Mouse (Mus musculus) liver, embryonic 14.5 days (tissue): Measurements from ENCODE around the gene Adam22. TPM values are rescaled to one million over a fixed set of nuclear protein-coding genes. Genes with fewer than 3 reads are reported as not detected.

ENCODE experiments used
- ATAC-seq: fragments of 200-750 bp; cut with Nextera tagmentation; 2 replicates; pipeline ENCODE4 v1.8.0; 2017; ENCODE audit warnings: moderate number of reproducible peaks, mild to moderate bottlenecking, moderate library complexity; ENCODE audit not compliant: insufficient read depth
- DNase-seq, 3 experiments: peaks; one replicate each; pipeline ENCODE4 v3.0.0-alpha.2; 2012 to 2013; ENCODE audit warnings: low read depth in 3 of 3, low spot score in 3 of 3
- H3K27ac ChIP-seq: fragments of 300-500 bp; sonication (generic); 2 replicates; pipeline ENCODE4 v1.5.1; 2014; ENCODE audit warnings: moderate library complexity, mild to moderate bottlenecking, control low read depth, inconsistent platforms
- H3K27me3 ChIP-seq: fragments of 300-500 bp; sonication (generic); 2 replicates; pipeline ENCODE4 v1.6.1; 2014; ENCODE audit warnings: mild to moderate bottlenecking, low read length, moderate library complexity; ENCODE audit not compliant: control insufficient read depth, insufficient read depth
- H3K36me3 ChIP-seq: fragments of 300-500 bp; sonication (generic); replicated peaks from 2 replicates; pipeline ENCODE4 v1.6.1; 2014; ENCODE audit warnings: low read depth; ENCODE audit not compliant: control insufficient read depth, insufficient read depth
- H3K4me1 ChIP-seq, 2 experiments: fragments of 200-500 bp in 1 of 2; fragments of 300-500 bp in 1 of 2; sonication (generic) in 1 of 2; replicated peaks; 2 replicates each; pipeline ENCODE4 v1.6.1; 2012 to 2014; ENCODE audit warnings: antibody characterized with exemption in 1 of 2, inconsistent platforms in 1 of 2, low read length in 1 of 2; ENCODE audit not compliant: control insufficient read depth in 2 of 2, insufficient read depth in 2 of 2
- H3K4me2 ChIP-seq: fragments of 300-500 bp; sonication (generic); 2 replicates; pipeline ENCODE4 v1.6.1; 2014; ENCODE audit warnings: low read depth, mild to moderate bottlenecking, control low read depth, moderate library complexity
- H3K4me3 ChIP-seq, 2 experiments: fragments of 200-500 bp in 1 of 2; fragments of 300-500 bp in 1 of 2; sonication (generic) in 1 of 2; 2 replicates each; pipeline ENCODE4 v1.5.1; 2012 to 2014; ENCODE audit warnings: low read depth in 2 of 2, low read length in 2 of 2, mild to moderate bottlenecking in 2 of 2, control low read depth in 1 of 2, inconsistent platforms in 1 of 2, moderate library complexity in 1 of 2; ENCODE audit not compliant: insufficient read depth in 1 of 2
- H3K9ac ChIP-seq: fragments of 300-500 bp; sonication (generic); replicated peaks from 2 replicates; pipeline ENCODE4 v1.6.1; 2014; ENCODE audit warnings: mild to moderate bottlenecking, control low read depth, moderate library complexity
- H3K9me3 ChIP-seq: fragments of 300-500 bp; sonication (generic); 2 replicates; pipeline ENCODE4 v1.6.1; 2016; ENCODE audit warnings: low read length, mixed read lengths; ENCODE audit not compliant: control insufficient read depth
- CTCF ChIP-seq: IDR thresholded peaks from 2 replicates; pipeline ENCODE4 v1.5.1; 2016; ENCODE audit warnings: antibody characterized with exemption, low read depth, control low read depth
- EP300 ChIP-seq: IDR thresholded peaks from 2 replicates; pipeline ENCODE4 v1.6.1; 2016; ENCODE audit warnings: antibody characterized with exemption, low read depth
- WGBS: fragments of 180-500 bp; shearing (Covaris S2); extraction: QIAGEN DNeasy Blood & Tissue Kit; methylation state at CpG from one replicate; pipeline ENCODE4 v1.1.7; 2014; ENCODE audit not compliant: insufficient replicate concordance; 5-methylcytosine and 5-hydroxymethylcytosine counted together
- polyA plus RNA-seq, 2 experiments: library from polyadenylated mRNA; depleted of rRNA in 1 of 2; stranded (reverse) in 1 of 2; unstranded in 1 of 2; fragments of >200 nt; fragmentation: Nextera tagmentation in 1 of 2; extraction: Ambion mirVana in 1 of 2; gene quantifications; 2 replicates each; pipeline versions ENCODE4 v1.2.1 to v1.2.3; 2012 to 2014

The Adam22 gene
- polyA plus RNA-seq, 2 experiments, result 0.13 to 0.25 TPM

DNA sequence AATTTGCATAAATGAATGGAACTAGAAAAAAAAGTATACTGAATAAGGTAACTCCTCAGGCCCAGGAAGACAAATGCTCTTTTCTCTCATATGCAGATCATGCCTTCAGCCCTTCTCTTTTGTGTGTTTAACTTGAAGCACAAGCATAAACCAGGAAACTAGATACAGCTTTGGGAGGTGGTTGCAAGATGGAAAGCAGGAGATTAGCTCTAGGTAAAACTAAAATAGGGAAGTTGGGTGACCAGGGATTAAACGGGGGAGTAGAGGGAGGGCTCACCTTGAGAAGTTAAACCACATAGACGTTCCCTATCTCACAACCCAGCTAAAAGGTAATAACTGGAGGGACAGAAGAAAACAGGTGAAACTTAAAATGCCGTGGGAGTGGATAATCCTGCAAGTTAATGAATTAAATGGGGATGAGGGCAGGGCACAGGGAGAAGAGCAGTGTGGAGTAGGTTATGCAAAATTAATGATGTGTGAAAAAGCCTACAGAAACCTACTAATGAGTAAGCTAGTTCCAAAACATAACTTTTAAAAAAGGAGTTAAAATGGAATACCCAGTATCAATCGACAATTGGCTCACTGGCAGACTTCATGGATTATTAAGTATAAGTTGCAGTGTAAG lies 40.2 kb downstream of the Adam22 start:
- 38% methylated on average over 4 of the region's 4 CpGs for WGBS
- ATAC-seq (no peak), DNase-seq (no peak)
- Histone ChIP-seq H3K9ac (no peak overlapping the region), H3K27me3 (no peaks in the 10 kb centered on the region), H3K36me3 (no peaks in the 10 kb centered on the region), H3K4me2 (no peak overlapping the region), H3K4me1 (no peaks in the 10 kb centered on the region), H3K27ac (no peak overlapping the region), H3K4me3 (no peak overlapping the region), H3K9me3 (no peaks in the 10 kb centered on the region)
- TF ChIP-seq EP300 (no peak), CTCF (no peak)

- no peak for DNase-seq
- no peak overlapping the region for H3K4me2 ChIP-seq
- TF ChIP-seq CTCF (no peak), EP300 (no peak)
- ATAC-seq, result no peak
- H3K9me3 ChIP-seq, result no peaks in the 10 kb centered on the region
- no peaks in the 10 kb centered on the region for H3K4me1 ChIP-seq
- no peaks in the 10 kb centered on the region for H3K36me3 ChIP-seq
- no peaks in the 10 kb centered on the region for H3K27me3 ChIP-seq
- 56% methylated on average over 5 of the region's 5 CpGs for WGBS
- no peak overlapping the region for H3K9ac ChIP-seq
- H3K4me3 ChIP-seq, result no peak overlapping the region
- H3K27ac ChIP-seq, result no peak overlapping the region
These were observed 41.3 kb downstream of the Adam22 start for GRCm38 (mm10) chr5:8326671-8327070.

DNA sequence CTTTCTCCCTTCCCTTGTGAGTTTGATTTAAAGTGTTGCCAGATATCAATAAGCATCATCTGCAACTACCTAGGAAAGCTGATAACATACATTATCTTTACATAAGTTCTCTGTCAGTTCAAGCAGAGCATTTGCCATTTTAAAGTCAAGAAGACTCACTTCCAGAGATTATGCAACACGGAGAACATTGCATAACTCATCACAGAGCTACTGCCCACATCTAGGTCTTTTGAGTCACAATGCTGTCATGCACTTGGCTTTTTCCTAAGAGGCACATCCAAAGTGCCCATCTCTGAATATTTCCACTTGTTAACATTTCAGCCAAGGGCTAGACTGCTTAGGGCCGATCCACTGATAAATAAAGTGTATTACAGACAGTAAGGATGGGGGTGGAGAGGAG lies 55.6 kb downstream of the Adam22 start:
- Histone ChIP-seq H3K27me3 (no peaks in the 10 kb centered on the region), H3K4me3 (no peak overlapping the region), H3K9ac (no peak overlapping the region), H3K27ac (no peak overlapping the region), H3K36me3 (no peaks in the 10 kb centered on the region), H3K9me3 (no peaks in the 10 kb centered on the region), H3K4me1 (no peaks in the 10 kb centered on the region), H3K4me2 (no peak overlapping the region)
- ATAC-seq, result no peak
- no peak for DNase-seq
- 58% methylated on average over 2 of the region's 2 CpGs for WGBS
- TF ChIP-seq EP300 (no peak), CTCF (no peak)

- WGBS, result 62% methylated on average over 4 of the region's 4 CpGs
- H3K9me3 ChIP-seq, result no peaks in the 10 kb centered on the region
These were observed 57.1 kb downstream of the Adam22 start for GRCm38 (mm10) chr5:8310907-8311306.

GRCm38 (mm10) chr5:8297719-8298419 lies 70.1 kb downstream of the Adam22 start:
- WGBS, result 61% methylated on average over 10 of the region's 10 CpGs
- Histone ChIP-seq H3K4me1 (no peaks in the 10 kb centered on the region), H3K9me3 (no peaks in the 10 kb centered on the region), H3K27me3 (no peaks in the 10 kb centered on the region), H3K27ac (no peak overlapping the region), H3K4me2 (no peak overlapping the region), H3K4me3 (no peak overlapping the region), H3K9ac (no peak overlapping the region), H3K36me3 (no peaks in the 10 kb centered on the region)
- no peak for ATAC-seq
- no peak for TF ChIP-seq EP300
- no peak for TF ChIP-seq CTCF
- DNase-seq, result no peak

More at GRCm38 (mm10) chr5:8310907-8311306, 57.1 kb downstream of the Adam22 start:
- no peak overlapping the region for H3K4me2 ChIP-seq
- ATAC-seq (no peak), DNase-seq (no peak)
- H3K4me3 ChIP-seq, result no peak overlapping the region
- no peaks in the 10 kb centered on the region for H3K36me3 ChIP-seq
- H3K4me1 ChIP-seq, result no peaks in the 10 kb centered on the region
- TF ChIP-seq CTCF (no peak), EP300 (no peak)
- H3K9ac ChIP-seq, result no peak overlapping the region
- no peak overlapping the region for H3K27ac ChIP-seq
- H3K27me3 ChIP-seq, result no peaks in the 10 kb centered on the region
